Mouse (Mus musculus): ENCODE data around the gene Hist2h2bb.

The Hist2h2bb gene

GRCm38 (mm10) chr3:96300706-96301529 is 31.4 kb downstream of the Hist2h2bb start:
- CTCF ChIA-PET: no interaction called here

- CTCF ChIA-PET: no interaction called here
Observed at GRCm38 (mm10) chr3:96302076-96302475, 32.5 kb downstream of the Hist2h2bb start.

- CTCF ChIA-PET: no interaction called here
Observed at GRCm38 (mm10) chr3:96306506-96306905, 37.0 kb downstream of the Hist2h2bb start.

GRCm38 (mm10) chr3:96309441-96309840 is 39.9 kb downstream of the Hist2h2bb start:
- CTCF ChIA-PET: interaction anchor here (1.1 kb wide), 1 partner anchor 31 kb away, joined by 3 read pairs; no protein-coding TSS in a partner anchor

GRCm38 (mm10) chr3:96312341-96313098 is 43.0 kb downstream of the Hist2h2bb start:
- CTCF ChIA-PET: no interaction called here
